Mouse (Mus musculus) thymus, adult 2 months (tissue): ENCODE measurements around the gene AU040320.

Experiments
- CTCF ChIP-seq: fragments of 200-500 bp; IDR thresholded peaks from 2 replicates; pipeline ENCODE4 v1.5.1; 2012; ENCODE audit warnings: mild to moderate bottlenecking, control low read depth, low read length, moderate library complexity, borderline replicate concordance; ENCODE audit not compliant: control insufficient read depth, poor library complexity, insufficient read depth; ENCODE audit errors: extremely low read depth
- POLR2A ChIP-seq: fragments of 200-500 bp; IDR thresholded peaks from 2 replicates; pipeline ENCODE4 v1.6.1; 2012; ENCODE audit warnings: mild to moderate bottlenecking, low read length, control low read depth, moderate library complexity; ENCODE audit not compliant: control insufficient read depth, poor library complexity, insufficient read depth; ENCODE audit errors: extremely low read depth

DNA sequence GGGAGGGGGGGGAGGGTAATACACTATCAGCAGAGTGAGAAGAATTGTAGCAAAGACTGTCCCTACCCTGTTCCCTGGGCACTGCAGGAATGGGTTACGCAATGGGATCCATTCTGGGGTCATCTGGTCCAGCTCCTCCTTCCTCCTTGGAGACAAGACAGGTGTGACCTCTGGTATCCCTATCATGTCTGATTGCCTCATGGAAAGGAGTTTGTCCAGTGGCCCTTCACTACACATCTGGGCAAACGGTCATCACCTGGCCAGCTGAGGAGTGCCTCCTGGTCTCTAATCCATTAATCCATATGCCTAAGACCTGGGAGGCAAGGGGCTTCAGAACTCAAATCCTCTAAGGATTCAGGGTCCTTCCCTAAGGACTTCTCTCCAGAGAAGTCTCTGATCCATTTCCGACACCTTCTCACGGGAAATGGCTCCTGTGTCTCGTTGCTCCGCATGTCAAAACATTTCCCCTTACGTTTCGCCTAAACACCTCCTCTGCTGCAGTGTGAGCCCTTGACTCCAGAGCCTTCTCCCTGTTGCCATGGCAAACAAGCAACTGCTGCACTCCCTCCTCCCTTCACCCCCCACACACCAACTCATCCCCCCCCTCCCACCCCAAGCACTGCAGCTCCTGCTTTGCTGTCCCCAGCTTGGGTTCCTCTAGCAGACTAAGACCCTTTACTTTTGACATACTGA, 2.3 kb upstream of the AU040320 start:
- TF ChIP-seq CTCF, result no peak
- no peak for TF ChIP-seq POLR2A
